Mouse (Mus musculus) gastrocnemius, adult 2 months (tissue): Measurements from ENCODE around the gene Slc25a41. TPM values are rescaled to one million over a fixed set of nuclear protein-coding genes. Genes with fewer than 3 reads are reported as not detected.

ENCODE experiments used
- DNase-seq: peaks from one replicate; pipeline ENCODE4 v3.0.0; 2022
- H3K27ac ChIP-seq: fragments of 200-600 bp; 2 replicates; pipeline ENCODE4 v1.8.1; 2022; ENCODE audit warnings: mild to moderate bottlenecking
- H3K4me3 ChIP-seq: fragments of 200-600 bp; 2 replicates; pipeline ENCODE4 v1.8.1; 2022; ENCODE audit warnings: mild to moderate bottlenecking, moderate library complexity
- CTCF ChIP-seq: fragments of 200-600 bp; IDR thresholded peaks from 2 replicates; pipeline ENCODE4 v1.8.1; 2022; ENCODE audit warnings: antibody characterized with exemption, mild to moderate bottlenecking, moderate library complexity
- intact Hi-C: fragments of 180-260 bp; cut with DNase I; formaldehyde crosslinking; loops from one replicate; pipeline ENCODE4 v1.15.1; 2025
- total RNA-seq, 2 experiments: library from RNA; stranded (reverse); gene quantifications; 2 replicates each; pipeline ENCODE4 v1.2.3; 2021

The Slc25a41 gene
- total RNA-seq, 2 experiments from 2014 or later, result not detected

- intact Hi-C loops, result loop anchor here (5.0 kb wide), 1 partner anchor 48 kb away; the partner anchor contains the start of gene Mllt1
Measured at GRCm38 (mm10) chr17:56985656-56986055, 55.8 kb downstream of the Slc25a41 start.

GRCm38 (mm10) chr17:56984886-56985285 lies 56.6 kb downstream of the Slc25a41 start:
- no peak for DNase-seq
- Histone ChIP-seq H3K4me3 (no peak overlapping the region), H3K27ac (no peak overlapping the region)
- no peak for TF ChIP-seq CTCF
- intact Hi-C loops, result loop anchor here (5.0 kb wide), 1 partner anchor 48 kb away; the partner anchor contains the start of gene Mllt1

More at GRCm38 (mm10) chr17:56985656-56986055, 55.8 kb downstream of the Slc25a41 start:
- Histone ChIP-seq H3K4me3 (no peak overlapping the region), H3K27ac (no peak overlapping the region)
- no peak for DNase-seq
- TF ChIP-seq CTCF, result no peak

Other genes starting within 250 kb of the Slc25a41 start
- gene Rfx2, start 210.6 kb downstream of the Slc25a41 start, total RNA-seq, result 1 to 10 TPM; 2.0 to 2.8 TPM
- gene Acsbg2, start 167.2 kb downstream of the Slc25a41 start, total RNA-seq, result not detected
- not detected for gene 1700061G19Rik, start 166.2 kb downstream of the Slc25a41 start, total RNA-seq
- 10 to 100 TPM; 20.3 to 21.2 TPM for gene Mllt1, start 106.2 kb downstream of the Slc25a41 start, total RNA-seq
- gene Acer1, start 59.5 kb downstream of the Slc25a41 start, total RNA-seq, result not detected
- 10 to 100 TPM; 33.8 to 40.7 TPM for gene Clpp, start 51.3 kb downstream of the Slc25a41 start, total RNA-seq
- gene Alkbh7, start 44.3 kb downstream of the Slc25a41 start, total RNA-seq, result 10 to 100 TPM; 21.8 to 30.4 TPM
- gene Pspn, start 41.6 kb downstream of the Slc25a41 start, total RNA-seq, result not detected
- 10 to 100 TPM; 15.4 to 17.9 TPM for gene Gtf2f1, start 30.4 kb downstream of the Slc25a41 start, total RNA-seq
- not detected for gene Gm17949, start 30.2 kb downstream of the Slc25a41 start, total RNA-seq
- 10 to 100 TPM; 26.6 to 30.5 TPM for gene Khsrp, start 10.1 kb downstream of the Slc25a41 start, total RNA-seq
- gene Crb3, start 17.5 kb upstream of the Slc25a41 start, total RNA-seq, result not detected
- 10 to 100 TPM; 34.4 to 52.2 TPM for gene Slc25a23, start 18.2 kb upstream of the Slc25a41 start, total RNA-seq
- gene Dennd1c, start 36.9 kb upstream of the Slc25a41 start, total RNA-seq, result under 1 TPM; 0.22 to 0.56 TPM
- gene Tubb4a, start 46.1 kb upstream of the Slc25a41 start, total RNA-seq, result 1 to 10 TPM in 1 of 2 experiments, under 1 TPM in 1; 0.64 to 1.7 TPM
- under 1 TPM; 0.47 to 0.61 TPM for gene Tnfsf9, start 63.7 kb upstream of the Slc25a41 start, total RNA-seq
- gene Cd70, start 108.1 kb upstream of the Slc25a41 start, total RNA-seq, result not detected
- not detected for gene Tnfsf14, start 152.5 kb upstream of the Slc25a41 start, total RNA-seq
- 10 to 100 TPM; 10.3 to 24.5 TPM for gene C3, start 186.5 kb upstream of the Slc25a41 start, total RNA-seq
- 10 to 100 TPM; 24.0 to 24.4 TPM for gene Gpr108, start 206.8 kb upstream of the Slc25a41 start, total RNA-seq
- 100 to 1,000 TPM; 170 to 176 TPM for gene Trip10, start 207.8 kb upstream of the Slc25a41 start, total RNA-seq
- under 1 TPM; 0.46 to 0.56 TPM for gene Vav1, start 237.4 kb upstream of the Slc25a41 start, total RNA-seq